Mouse (Mus musculus): ENCODE data around the gene Cd274.

Cd274 gene

DNA sequence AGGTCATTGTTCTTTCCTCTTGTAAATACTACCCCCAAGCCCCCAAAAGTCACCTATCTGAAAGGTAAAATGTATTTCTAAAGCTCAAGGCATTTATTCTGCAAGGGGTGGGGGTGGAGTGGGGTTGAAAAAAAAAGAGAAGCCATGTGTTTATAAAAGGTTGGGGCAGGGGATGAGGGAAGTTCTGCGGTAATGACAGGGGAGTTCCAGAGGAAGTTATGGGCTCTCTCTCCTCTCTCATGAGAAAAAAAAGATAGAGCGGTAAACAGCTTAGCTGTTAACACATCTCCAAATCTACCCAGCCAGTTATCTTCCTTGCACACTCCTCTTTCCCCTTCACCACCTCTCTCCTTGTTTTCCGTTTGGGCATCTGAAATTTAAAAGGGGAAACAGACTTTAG lies 63.7 kb downstream of the Cd274 start:
- DNase-seq (ENCODE audit: low spot score), result no peak

DNA sequence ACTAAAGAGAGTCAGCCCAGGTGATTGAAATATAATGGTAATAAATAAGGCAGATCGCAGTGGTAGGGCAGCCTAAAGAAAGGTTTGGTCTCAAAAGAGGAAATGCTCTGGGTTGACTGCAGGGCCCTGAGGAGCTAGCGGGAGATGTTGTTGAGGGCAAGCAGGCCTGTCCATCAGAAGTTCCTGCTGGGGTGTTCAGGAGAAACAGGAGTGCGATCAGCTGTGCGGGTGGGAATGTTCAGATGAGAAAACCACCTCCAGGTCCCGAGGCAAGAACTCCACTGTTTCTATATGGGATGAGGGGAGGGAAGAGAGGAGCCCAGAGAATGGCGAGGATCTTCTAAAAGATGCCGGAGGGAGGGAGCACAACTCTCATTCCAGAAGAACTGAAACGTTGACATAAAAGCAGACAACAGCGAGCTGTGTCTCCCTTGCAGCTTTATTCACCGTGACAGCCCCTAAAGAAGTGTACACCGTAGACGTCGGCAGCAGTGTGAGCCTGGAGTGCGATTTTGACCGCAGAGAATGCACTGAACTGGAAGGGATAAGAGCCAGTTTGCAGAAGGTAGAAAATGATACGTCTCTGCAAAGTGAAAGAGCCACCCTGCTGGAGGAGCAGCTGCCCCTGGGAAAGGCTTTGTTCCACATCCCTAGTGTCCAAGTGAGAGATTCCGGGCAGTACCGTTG lies 69.7 kb downstream of the Cd274 start:
- DNase-seq (ENCODE audit: low spot score), result no peak
